9 mouse cellular contexts compared by ENCODE assay signal in the genomic region with DNA sequence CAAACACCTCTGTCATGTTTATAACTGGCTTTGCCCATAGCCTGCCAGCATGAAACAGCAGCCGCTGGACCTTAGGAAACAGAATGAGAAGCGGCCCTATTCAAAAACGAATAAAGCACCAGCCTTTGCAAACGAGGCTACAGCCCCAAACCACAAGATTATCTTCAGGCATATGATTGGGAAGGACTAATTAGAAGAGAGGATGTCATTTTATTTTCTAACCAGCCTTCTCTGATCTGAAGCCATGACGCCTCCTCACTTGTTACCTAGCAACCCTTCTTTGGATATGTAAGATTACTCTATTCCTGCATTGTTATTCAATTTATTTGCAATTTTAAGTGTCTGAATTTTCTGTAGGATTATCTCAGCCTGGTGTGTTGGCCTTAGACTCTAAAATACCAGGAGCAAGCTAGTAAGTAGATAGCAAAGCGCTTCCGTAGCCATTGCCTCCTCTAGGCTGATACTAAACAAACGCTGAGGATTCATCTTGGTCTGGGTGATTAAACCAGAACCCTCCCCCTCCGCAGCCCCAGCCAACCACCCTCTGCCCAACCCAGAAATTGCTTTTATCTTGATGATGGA.
DNase-seq lines count a peak whose midpoint lies in the region; ATAC-seq and TF ChIP-seq lines count a peak whose summit lies in the region.
"Had no signal": no experiment of that assay in that cellular context is flagged by ENCODE, and none has a peak within 500 bp of the region (broad histone marks: within the 10 kb centered on the region; RNA-seq: fewer than 3 reads in every experiment).

No protein-coding gene starts in this region.

- H3K27me3 ChIP-seq in forebrain, embryonic 12.5 days: peaks cover 6% of the 10 kb centered on the region; the same call in 1 of the 2 replicates
- H3K27me3 ChIP-seq in neural tube, embryonic 14.5 days (ENCODE audit: control insufficient read depth, insufficient read depth, low read length): no peaks in the 10 kb centered on the region
- H3K27me3 ChIP-seq in kidney, adult 2 months (replicated peaks; ENCODE audit: control insufficient read depth, insufficient read depth, low read length): no peaks in the 10 kb centered on the region

- TF ChIP-seq CTCF in left cerebral cortex, adult 2 months (IDR thresholded peaks at IDR 0.05): no peak
- no peak for TF ChIP-seq CTCF in kidney, adult 2 months (conservative IDR thresholded peaks at IDR 0.05; ENCODE audit: insufficient read depth, insufficient read length, low read depth, low read length)

- H3K4me3 ChIP-seq in left cerebral cortex, adult 2 months: no peak overlapping the region
- 0 out of 2 replicates have a peak overlapping the region, but pooled peaks have one; percentile 14 for H3K4me3 ChIP-seq in forebrain, embryonic 12.5 days (replicated peaks)
- no peak overlapping the region for H3K4me3 ChIP-seq in neural tube, embryonic 14.5 days (ENCODE audit: low read depth, low read length)
- H3K4me3 ChIP-seq in kidney, adult 2 months (ENCODE audit: insufficient read depth, low read depth, low read length): no peak overlapping the region
- H3K4me3 ChIP-seq: erythroblast, embryonic 14.5 days had no signal

- DNase-seq in left cerebral cortex, adult 2 months (ENCODE audit: extremely low spot score in 1 of 2, low spot score in 2 of 2): no peak
- no peak for DNase-seq in left cerebral cortex, postnatal 4 days
- DNase-seq in layer of hippocampus, adult 11-12 months (ENCODE audit: low spot score): peak; percentile 52
- no peak for DNase-seq in liver
- no peak for DNase-seq in kidney, adult 2 months
- no peak for DNase-seq in kidney, adult 8-10 months

- H3K9me3 ChIP-seq in forebrain, embryonic 12.5 days: no peaks in the 10 kb centered on the region
- H3K9me3 ChIP-seq in neural tube, embryonic 14.5 days (ENCODE audit: control insufficient read depth, low read length): no peaks in the 10 kb centered on the region

- H3K9ac ChIP-seq in forebrain, embryonic 12.5 days: no peak overlapping the region
- peak overlapping the region; percentile 28; the same call in 1 of the 2 replicates for H3K9ac ChIP-seq in neural tube, embryonic 14.5 days (replicated peaks; ENCODE audit: low read depth, low read length)

- no peaks in the 10 kb centered on the region for H3K36me3 ChIP-seq in forebrain, embryonic 12.5 days (replicated peaks)
- H3K36me3 ChIP-seq in neural tube, embryonic 14.5 days (ENCODE audit: control insufficient read depth, insufficient read depth, low read length): no peaks in the 10 kb centered on the region
- H3K36me3 ChIP-seq in kidney, adult 2 months (ENCODE audit: control insufficient read depth, insufficient read depth, low read length): no peaks in the 10 kb centered on the region

- peak overlapping the region; percentile 28 for H3K4me2 ChIP-seq in forebrain, embryonic 12.5 days
- peak overlapping the region; percentile 27 for H3K4me2 ChIP-seq in neural tube, embryonic 14.5 days (ENCODE audit: low read depth, low read length)

- H3K4me1 ChIP-seq in forebrain, embryonic 12.5 days: peaks cover 32% of the 10 kb centered on the region
- peaks cover 22% of the 10 kb centered on the region for H3K4me1 ChIP-seq in neural tube, embryonic 14.5 days (ENCODE audit: control insufficient read depth, insufficient read depth, low read length)
- H3K4me1 ChIP-seq in kidney, adult 2 months (ENCODE audit: control insufficient read depth, insufficient read depth, low read length): 0 out of 2 replicates have a peak, but pooled peaks cover 3% of the 10 kb centered on the region

- peak; percentile 77 for ATAC-seq in forebrain, embryonic 12.5 days (ENCODE audit: low FRiP score)
- peak; percentile 87 for ATAC-seq in neural tube, embryonic 14.5 days (ENCODE audit: low read depth)

- intact Hi-C loops in left cerebral cortex, adult 2 months (cut with DNase I): no loop called here
- intact Hi-C loops in left cerebral cortex, postnatal 4 days (cut with DNase I): no loop called here

- TF ChIP-seq POLR2A in kidney, adult 2 months (IDR thresholded peaks at IDR 0.05; ENCODE audit: low read depth, low read length): no peak

- peak overlapping the region; percentile 33 for H3K27ac ChIP-seq in left cerebral cortex, adult 2 months
- peak overlapping the region; percentile 69 for H3K27ac ChIP-seq in forebrain, embryonic 12.5 days
- H3K27ac ChIP-seq in neural tube, embryonic 14.5 days (ENCODE audit: low read depth, low read length): peak overlapping the region; percentile 75
- no peak overlapping the region for H3K27ac ChIP-seq in kidney, adult 2 months (ENCODE audit: insufficient read depth, low read depth, low read length)

- 6% methylated on average over 9 of the region's 9 CpGs for WGBS in forebrain, embryonic 12.5 days
- WGBS in neural tube, embryonic 14.5 days: 13% methylated on average over 9 of the region's 9 CpGs
- WGBS in kidney, adult 2 months: 66% methylated on average over 9 of the region's 9 CpGs
